Mouse (Mus musculus) CH12.LX (cell line): ENCODE data around the gene Rab11b. TPM values are rescaled to one million over a fixed set of nuclear protein-coding genes. Genes with fewer than 3 reads are reported as not detected.

ENCODE experiments used
- DNase-seq: peaks from one replicate; pipeline ENCODE4 v3.0.0-alpha.2; 2013; ENCODE audit errors: extremely low read depth
- H3K27ac ChIP-seq: 2 replicates; pipeline ENCODE4 v1.5.1; 2012; ENCODE audit warnings: low read depth, mild to moderate bottlenecking, control low read depth, moderate library complexity; ENCODE audit not compliant: insufficient read depth
- H3K27me3 ChIP-seq: replicated peaks from 2 replicates; pipeline ENCODE3; 2012; ENCODE audit warnings: inconsistent platforms
- H3K36me3 ChIP-seq, 2 experiments: replicated peaks in 1 of 2; 2 replicates each; pipeline versions ENCODE3 to v1.6.1; 2012; ENCODE audit warnings: inconsistent platforms in 1 of 2, low read length in 1 of 2, mild to moderate bottlenecking in 1 of 2, mixed read lengths in 1 of 2, moderate library complexity in 1 of 2; ENCODE audit not compliant: control insufficient read depth in 1 of 2, insufficient read depth in 1 of 2
- H3K4me1 ChIP-seq, 2 experiments: 2 replicates each; pipeline ENCODE4 v1.6.1; 2012; ENCODE audit warnings: inconsistent platforms in 1 of 2, moderate library complexity in 1 of 2; ENCODE audit not compliant: insufficient read depth in 2 of 2, control insufficient read depth in 1 of 2
- H3K4me2 ChIP-seq: 2 replicates; pipeline ENCODE4 v1.6.1; 2012; ENCODE audit warnings: low read depth, mild to moderate bottlenecking, control low read depth; ENCODE audit not compliant: poor library complexity, insufficient read depth, severe bottlenecking
- H3K4me3 ChIP-seq, 3 experiments: fragments of 150-350 bp in 1 of 3; sonication (generic) in 1 of 3; replicated peaks in 1 of 3; 2 replicates each; pipeline versions ENCODE3 to v1.5.1; 2011 to 2012; ENCODE audit warnings: low read depth in 2 of 3, low read length in 2 of 3, mild to moderate bottlenecking in 2 of 3, moderate library complexity in 2 of 3, control low read depth in 1 of 3, improper control_type of control experiment in 1 of 3, inconsistent platforms in 1 of 3, mixed read lengths in 1 of 3; ENCODE audit not compliant: poor library complexity in 1 of 3
- H3K79me2 ChIP-seq: replicated peaks from 2 replicates; pipeline ENCODE4 v1.6.1; 2012; ENCODE audit warnings: mild to moderate bottlenecking, moderate library complexity; ENCODE audit not compliant: control insufficient read depth, poor library complexity, insufficient read depth, severe bottlenecking; ENCODE audit errors: extremely low read depth
- H3K9ac ChIP-seq: 2 replicates; pipeline ENCODE4 v1.6.1; 2012; ENCODE audit warnings: low read depth, mild to moderate bottlenecking, control low read depth, moderate library complexity; ENCODE audit not compliant: insufficient read depth
- H3K9me3 ChIP-seq: replicated peaks from 2 replicates; pipeline ENCODE3; 2012; ENCODE audit warnings: low read length, inconsistent platforms, mixed read lengths
- BHLHE40 ChIP-seq: IDR thresholded peaks from 2 replicates; pipeline ENCODE4 v1.6.1; 2011; ENCODE audit warnings: mild to moderate bottlenecking, low read depth, low read length, improper control_type of control experiment
- E2F4 ChIP-seq: IDR thresholded peaks from 2 replicates; pipeline ENCODE4 v1.6.1; 2011; ENCODE audit warnings: low read depth, low read length, improper control_type of control experiment; ENCODE audit not compliant: insufficient replicate concordance
- ELF1 ChIP-seq: IDR thresholded peaks from 2 replicates; pipeline ENCODE4 v1.6.1; 2014; ENCODE audit warnings: low read depth, mild to moderate bottlenecking, inconsistent platforms, low read length, improper control_type of control experiment
- EP300 ChIP-seq: IDR thresholded peaks from 2 replicates; pipeline ENCODE4 v1.6.1; 2011; ENCODE audit warnings: low read length, improper control_type of control experiment
- ETS1 ChIP-seq: conservative IDR thresholded peaks from 2 replicates; pipeline ENCODE4 v1.6.1; 2012; ENCODE audit warnings: low read depth, mild to moderate bottlenecking, inconsistent platforms, low read length, improper control_type of control experiment, moderate library complexity
- HCFC1 ChIP-seq: IDR thresholded peaks from 2 replicates; pipeline ENCODE4 v1.6.1; 2012; ENCODE audit warnings: low read depth, mild to moderate bottlenecking, inconsistent platforms, low read length, improper control_type of control experiment
- IRF4 ChIP-seq: IDR thresholded peaks from 2 replicates; pipeline ENCODE4 v1.6.1; 2014; ENCODE audit warnings: low read depth, mild to moderate bottlenecking, inconsistent platforms, low read length, improper control_type of control experiment
- JUND ChIP-seq: conservative IDR thresholded peaks from 2 replicates; pipeline ENCODE4 v1.6.1; 2011; ENCODE audit warnings: low read depth, low read length, improper control_type of control experiment
- KAT2A ChIP-seq: IDR thresholded peaks from 2 replicates; pipeline ENCODE4 v1.6.1; 2012; ENCODE audit warnings: low read length, improper control_type of control experiment, inconsistent platforms; ENCODE audit not compliant: insufficient replicate concordance
- MAX ChIP-seq: IDR thresholded peaks from 2 replicates; pipeline ENCODE4 v1.6.1; 2011; ENCODE audit warnings: low read length, improper control_type of control experiment
- MAZ ChIP-seq: IDR thresholded peaks from 2 replicates; pipeline ENCODE4 v1.6.1; 2012; ENCODE audit warnings: low read depth, mild to moderate bottlenecking, inconsistent platforms, low read length, improper control_type of control experiment, moderate library complexity
- MEF2A ChIP-seq: IDR thresholded peaks from 2 replicates; pipeline ENCODE4 v1.6.1; 2014; ENCODE audit warnings: low read depth, mild to moderate bottlenecking, inconsistent platforms, low read length, improper control_type of control experiment, borderline replicate concordance
- MXI1 ChIP-seq: IDR thresholded peaks from 2 replicates; pipeline ENCODE4 v1.6.1; 2011; ENCODE audit warnings: mild to moderate bottlenecking, low read depth, low read length, improper control_type of control experiment
- MYC ChIP-seq: IDR thresholded peaks from 2 replicates; pipeline ENCODE4 v1.6.1; 2011; ENCODE audit warnings: low read depth, mild to moderate bottlenecking, improper control_type of control experiment, low read length
- NELFE ChIP-seq: IDR thresholded peaks from 2 replicates; pipeline ENCODE4 v1.6.1; 2011; ENCODE audit warnings: low read depth, low read length, improper control_type of control experiment
- NRF1 ChIP-seq: IDR thresholded peaks from 2 replicates; pipeline ENCODE4 v1.6.1; 2014; ENCODE audit warnings: low read depth, mild to moderate bottlenecking, inconsistent platforms, low read length, improper control_type of control experiment, moderate library complexity
- POLR2A ChIP-seq: IDR thresholded peaks from 2 replicates; pipeline ENCODE4 v1.6.1; 2011; ENCODE audit warnings: low read depth, mild to moderate bottlenecking, improper control_type of control experiment, low read length
- RAD21 ChIP-seq: IDR thresholded peaks from 2 replicates; pipeline ENCODE4 v1.6.1; 2011; ENCODE audit warnings: low read depth, mild to moderate bottlenecking, low read length, improper control_type of control experiment, moderate library complexity
- RCOR1 ChIP-seq: conservative IDR thresholded peaks from 2 replicates; pipeline ENCODE4 v1.6.1; 2012; ENCODE audit warnings: low read depth, mild to moderate bottlenecking, inconsistent platforms, low read length, improper control_type of control experiment
- SIN3A ChIP-seq: IDR thresholded peaks from 2 replicates; pipeline ENCODE4 v1.6.1; 2012; ENCODE audit warnings: low read length, improper control_type of control experiment, inconsistent platforms
- SMC3 ChIP-seq: IDR thresholded peaks from 2 replicates; pipeline ENCODE4 v1.6.1; 2011; ENCODE audit warnings: low read depth, low read length, improper control_type of control experiment
- TCF12 ChIP-seq: IDR thresholded peaks from 2 replicates; pipeline ENCODE4 v1.6.1; 2014; ENCODE audit warnings: low read depth, mild to moderate bottlenecking, inconsistent platforms, low read length, improper control_type of control experiment
- UBTF ChIP-seq: IDR thresholded peaks from 2 replicates; pipeline ENCODE4 v1.6.1; 2012; ENCODE audit warnings: low read depth, mild to moderate bottlenecking, inconsistent platforms, low read length, improper control_type of control experiment, moderate library complexity
- USF1 ChIP-seq: IDR thresholded peaks from 2 replicates; pipeline ENCODE4 v1.6.1; 2014; ENCODE audit warnings: low read depth, mild to moderate bottlenecking, inconsistent platforms, low read length, improper control_type of control experiment
- USF2 ChIP-seq: conservative IDR thresholded peaks from 2 replicates; pipeline ENCODE4 v1.6.1; 2011; ENCODE audit warnings: low read depth, low read length, improper control_type of control experiment
- ZKSCAN1 ChIP-seq: IDR thresholded peaks from 2 replicates; pipeline ENCODE4 v1.6.1; 2012; ENCODE audit warnings: low read depth, inconsistent platforms, low read length, improper control_type of control experiment, borderline replicate concordance
- ZNF384 ChIP-seq: IDR thresholded peaks from 2 replicates; pipeline ENCODE4 v1.6.1; 2012; ENCODE audit warnings: low read depth, low read length, improper control_type of control experiment, inconsistent platforms
- dilution Hi-C: fragments of 300-500 bp; cut with MboI; formaldehyde crosslinking; loops from 2 replicates; pipeline ENCODE4 v1.14.3; 2020; ENCODE audit warnings: low sequenced_read_pairs; ENCODE audit not compliant: extremely low pct_unique_long_range_greater_than_20kb, extremely low pct_ligation_motif_present
- in situ Hi-C: fragments of 300-500 bp; cut with MboI; formaldehyde crosslinking; loops from 3 replicates; pipeline ENCODE4 v1.14.3; 2019; ENCODE audit warnings: low sequenced_read_pairs, low pct_ligation_motif_present, low pct_unique_long_range_greater_than_20kb, mixed read lengths
- polyA plus RNA-seq: library from polyadenylated mRNA; unstranded; fragments of >175 nt; gene quantifications from 2 replicates; pipeline ENCODE4 v1.2.1, GENCODE M21; 2012; ENCODE audit warnings: low read depth; ENCODE audit not compliant: insufficient read length
- total RNA-seq, 2 experiments: library from RNA; depleted of rRNA; stranded (reverse); fragments of 300-350 nt in 1 of 2; fragments of >200 nt in 1 of 2; gene quantifications; 2 replicates each; pipeline ENCODE4 v1.2.3; 2012 to 2014

The Rab11b gene
- total and polyA plus RNA-seq, 3 experiments = 17.4 to 57.9 (median 32.7) TPM

GRCm38 (mm10) chr17:33760255-33761165 is at the start of gene Rab11b (continued):
- 0 out of 2 replicates have a peak, but pooled peaks have one; percentile 35 for TF ChIP-seq TCF12

GRCm38 (mm10) chr17:33808192-33808591 is 47.9 kb upstream of the Rab11b start:
- TF ChIP-seq MAX (no peak), SIN3A (no peak), SMC3 (no peak), RCOR1 (no peak), RAD21 (no peak), UBTF (no peak), TCF12 (no peak), KAT2A (no peak), MAZ (no peak), HCFC1 (no peak), MEF2A (no peak), JUND (no peak)
- H3K4me2 ChIP-seq = no peak overlapping the region
- H3K27me3 ChIP-seq = peaks cover 7% of the 10 kb centered on the region
- no peak overlapping the region for H3K9ac ChIP-seq
- H3K4me1 ChIP-seq = peaks cover 15 to 20% of the 10 kb centered on the region in 2 experiments
- no peaks in the 10 kb centered on the region for H3K36me3 ChIP-seq
- H3K9me3 ChIP-seq = no peaks in the 10 kb centered on the region
- in situ Hi-C loops (loop anchor here (10.0 kb wide), 1 partner anchor 363 kb away; no protein-coding TSS in a partner anchor), dilution Hi-C loops (no loop called here)
- no peak overlapping the region for H3K27ac ChIP-seq
- DNase-seq = no peak
- H3K79me2 ChIP-seq = no peaks in the 10 kb centered on the region
- H3K4me3 ChIP-seq = no peak overlapping the region

GRCm38 (mm10) chr17:33807181-33807888 is 47.0 kb upstream of the Rab11b start:
- TF ChIP-seq ZNF384 (no peak), SMC3 (no peak), NELFE (no peak), TCF12 (no peak), EP300 (no peak), BHLHE40 (no peak), MXI1 (no peak), POLR2A (no peak), NRF1 (no peak), ELF1 (no peak), USF1 (no peak), IRF4 (no peak), ETS1 (no peak), MYC (no peak), ZKSCAN1 (no peak), E2F4 (no peak), JUND (no peak), RCOR1 (no peak), USF2 (no peak)
- no peaks in the 10 kb centered on the region for H3K9me3 ChIP-seq
- DNase-seq = no peak

More at GRCm38 (mm10) chr17:33807181-33807888, 47.0 kb upstream of the Rab11b start:
- Histone ChIP-seq H3K27ac (no peak overlapping the region), H3K36me3 (no peaks in the 10 kb centered on the region), H3K27me3 (peaks cover 7% of the 10 kb centered on the region), H3K79me2 (no peaks in the 10 kb centered on the region), H3K4me2 (no peak overlapping the region), H3K4me1 (peaks cover 8 to 11% of the 10 kb centered on the region in 2 experiments), H3K4me3 (no peak overlapping the region), H3K9ac (no peak overlapping the region)
- dilution Hi-C loops (no loop called here), in situ Hi-C loops (loop anchor here (10.0 kb wide), 1 partner anchor 363 kb away; no protein-coding TSS in a partner anchor)
